Mouse (Mus musculus) heart, adult 2 months (tissue): ENCODE measurements around the gene Adat3. TPM values are rescaled to one million over a fixed set of nuclear protein-coding genes. Genes with fewer than 3 reads are reported as not detected.

Experiments used
- DNase-seq, 2 experiments: peaks; one replicate each; pipeline ENCODE4 v3.0.0; 2021
- H3K27ac ChIP-seq: fragments of 200-600 bp; 2 replicates; pipeline ENCODE4 v1.8.1; 2022
- H3K27me3 ChIP-seq: fragments of 200-500 bp; 2 replicates; pipeline ENCODE4 v1.6.1; 2012; ENCODE audit warnings: mild to moderate bottlenecking, low read length, inconsistent platforms, mixed read lengths; ENCODE audit not compliant: control insufficient read depth, insufficient read depth
- H3K36me3 ChIP-seq: fragments of 200-500 bp; 2 replicates; pipeline ENCODE4 v1.6.1; 2012; ENCODE audit warnings: low read length, inconsistent platforms; ENCODE audit not compliant: control insufficient read depth, insufficient read depth
- H3K4me1 ChIP-seq: fragments of 200-500 bp; 2 replicates; pipeline ENCODE4 v1.6.1; 2011; ENCODE audit warnings: low read length; ENCODE audit not compliant: control insufficient read depth, insufficient read depth
- H3K4me3 ChIP-seq: fragments of 200-600 bp; 2 replicates; pipeline ENCODE4 v1.8.1; 2022
- H3K79me2 ChIP-seq: fragments of 200-500 bp; replicated peaks from 2 replicates; pipeline ENCODE4 v1.6.1; 2012; ENCODE audit warnings: mild to moderate bottlenecking, inconsistent platforms, low read length, moderate library complexity, mixed read lengths; ENCODE audit not compliant: control insufficient read depth, insufficient read depth
- H3K9ac ChIP-seq: fragments of 200-500 bp; 2 replicates; pipeline ENCODE4 v1.6.1; 2012; ENCODE audit warnings: low read depth, mild to moderate bottlenecking, control low read depth, inconsistent platforms, low read length, mixed read lengths
- CTCF ChIP-seq: fragments of 200-600 bp; IDR thresholded peaks from 2 replicates; pipeline ENCODE4 v1.8.1; 2022; ENCODE audit warnings: antibody characterized with exemption, mild to moderate bottlenecking, moderate library complexity
- EP300 ChIP-seq: fragments of 200-500 bp; IDR thresholded peaks from 2 replicates; pipeline ENCODE4 v1.6.1; 2011; ENCODE audit warnings: low read depth, low read length, control low read depth; ENCODE audit not compliant: insufficient read depth
- POLR2A ChIP-seq: fragments of 200-500 bp; IDR thresholded peaks from 2 replicates; pipeline ENCODE4 v1.6.1; 2011; ENCODE audit warnings: mild to moderate bottlenecking, low read depth, low read length, control low read depth; ENCODE audit not compliant: insufficient read depth
- WGBS: fragments of 180-500 bp; shearing (Covaris S2); methylation state at CpG from one replicate; pipeline ENCODE4 v1.1.7; 2018; 5-methylcytosine and 5-hydroxymethylcytosine counted together
- intact Hi-C: fragments of 180-260 bp; cut with DNase I; formaldehyde crosslinking; loops from one replicate; pipeline ENCODE4 v1.15.1; 2025
- polyA plus RNA-seq: library from polyadenylated mRNA; depleted of rRNA; stranded (reverse); fragments of >200 nt; gene quantifications from 2 replicates; pipeline ENCODE4 v1.2.3, GENCODE M21; 2012
- total RNA-seq, 2 experiments: library from RNA; stranded (reverse); gene quantifications; 2 replicates each; pipeline ENCODE4 v1.2.3; 2021

Adat3 gene
- total and polyA plus RNA-seq, 3 experiments, result 0.60 to 2.5 (median 1.1) TPM

DNA sequence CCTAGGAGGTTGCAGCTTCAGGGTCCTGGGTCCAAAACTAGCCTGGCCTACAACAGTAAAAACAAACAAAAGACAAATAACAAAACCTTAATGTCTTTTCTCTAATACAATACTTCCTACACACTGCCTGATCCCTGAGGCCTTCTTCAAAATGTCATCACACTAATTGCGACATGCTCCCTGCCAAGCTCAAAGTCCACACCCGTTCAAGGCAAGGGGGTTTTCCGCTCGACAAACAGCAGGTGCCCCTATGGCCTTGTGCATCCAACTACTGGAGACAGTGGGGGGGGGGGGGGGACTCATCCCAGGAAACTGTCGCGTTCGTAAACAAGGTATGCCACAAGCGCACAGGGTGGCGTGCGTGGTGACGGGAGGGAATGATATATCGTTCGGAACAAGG is 42.1 kb upstream of the Adat3 start:
- H3K27me3 ChIP-seq, result no peaks in the 10 kb centered on the region
- peaks cover 25% of the 10 kb centered on the region for H3K79me2 ChIP-seq
- intact Hi-C loops, result loop anchor here (1.0 kb wide), 1 partner anchor 114 kb away; no protein-coding TSS in a partner anchor
- peaks cover 20% of the 10 kb centered on the region for H3K4me1 ChIP-seq
- H3K36me3 ChIP-seq, result peaks cover 5% of the 10 kb centered on the region; the same call in 1 of the 2 replicates
- H3K27ac ChIP-seq, result peak overlapping the region; percentile 99
- H3K4me3 ChIP-seq, result peak overlapping the region; percentile 97
- peak overlapping the region; percentile 98 for H3K9ac ChIP-seq
- WGBS, result 1% methylated on average over 13 of the region's 13 CpGs
- TF ChIP-seq EP300 (no peak), POLR2A (no peak), CTCF (no peak)
- DNase-seq, result no peak

DNA sequence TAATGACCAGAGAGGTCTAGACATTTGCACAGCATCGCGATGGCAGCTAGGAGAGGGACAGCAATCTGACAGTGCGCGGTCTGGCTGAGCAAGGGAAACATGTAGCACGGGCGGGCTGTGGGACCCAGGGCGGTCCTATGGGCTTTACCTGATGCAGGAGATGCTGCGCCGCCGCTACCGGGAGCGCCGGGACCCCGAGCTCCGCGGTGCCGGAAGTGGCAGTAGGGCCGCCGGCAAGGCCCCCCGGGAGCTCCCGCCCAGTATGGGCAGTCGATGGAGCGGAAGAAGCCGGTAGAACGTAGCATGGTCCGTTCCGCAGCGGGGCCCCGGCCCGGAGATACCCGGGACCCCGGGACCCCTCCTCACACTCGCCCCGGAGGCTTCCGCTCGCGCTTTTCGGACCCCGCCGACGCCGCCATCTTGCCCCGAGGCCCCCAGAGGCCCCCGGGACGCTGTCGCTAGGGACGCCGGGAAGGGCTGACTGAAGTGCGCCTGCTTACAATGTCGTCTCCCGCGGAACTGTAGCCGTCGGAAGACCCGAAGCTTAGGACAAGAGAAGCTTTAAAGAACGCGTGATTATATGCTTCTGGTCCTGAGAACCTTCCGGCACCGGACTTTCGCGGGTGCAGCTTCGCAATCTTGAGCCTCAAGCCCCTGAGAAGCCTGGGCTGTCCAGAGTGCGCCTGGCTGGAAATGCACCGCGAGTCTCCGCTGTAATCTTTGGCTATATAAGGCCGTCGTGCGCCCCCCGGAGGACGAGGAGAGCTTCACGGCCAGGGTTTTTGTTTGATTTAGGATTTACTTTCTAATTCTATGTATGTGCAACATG is 41.4 kb upstream of the Adat3 start, which contains the start of gene Rexo1:
TSS of gene Rexo1 (minus strand) at position 445 of the 829 bp plus-strand sequence.
- intact Hi-C loops, result loop anchor here (1.0 kb wide), 1 partner anchor 115 kb away; no protein-coding TSS in a partner anchor
- Histone ChIP-seq H3K9ac (peak within 1 kb of the TSS; percentile 98), H3K4me1 (peaks cover 20% of the 10 kb centered on the region)

GRCm38 (mm10) chr10:80566375-80567092 is 36.1 kb upstream of the Adat3 start:
- TF ChIP-seq CTCF, result no peak; the same call in 1 of the 2 replicates
- peak; percentile 73; the same call in 1 of the 2 replicates for TF ChIP-seq EP300
- no peak for TF ChIP-seq POLR2A
- Histone ChIP-seq H3K27me3 (no peaks in the 10 kb centered on the region), H3K4me1 (no peaks in the 10 kb centered on the region), H3K79me2 (no peaks in the 10 kb centered on the region), H3K27ac (no peak overlapping the region), H3K9ac (no peak overlapping the region), H3K4me3 (no peak overlapping the region), H3K36me3 (no peaks in the 10 kb centered on the region)
- intact Hi-C loops, result loop anchor here (1.0 kb wide), 1 partner anchor 122 kb away; no protein-coding TSS in a partner anchor
- peak; percentile 80 to 92 for DNase-seq
- 34% methylated on average over 17 of the region's 17 CpGs for WGBS

More for the DNA sequence above, 41.4 kb upstream of the Adat3 start, which contains the start of gene Rexo1:
- peak within 1 kb of the TSS; percentile 97 for H3K4me3 ChIP-seq
- H3K79me2 ChIP-seq, result peaks cover 24% of the 10 kb centered on the region
- 1% methylated on average over 72 of the region's 72 CpGs for WGBS
- TF ChIP-seq EP300 (peak; percentile 72), CTCF (peak; percentile 94), POLR2A (peak; percentile 35; the same call in 1 of the 2 replicates)
- H3K27ac ChIP-seq, result peak within 1 kb of the TSS; percentile 99
- H3K27me3 ChIP-seq, result no peaks in the 10 kb centered on the region
- DNase-seq, result peak; percentile 94 to 95
- H3K36me3 ChIP-seq, result peaks cover 5% of the 10 kb centered on the region; the same call in 1 of the 2 replicates

GRCm38 (mm10) chr10:80568876-80569275 is 33.8 kb upstream of the Adat3 start:
- Histone ChIP-seq H3K79me2 (no peaks in the 10 kb centered on the region), H3K9ac (no peak overlapping the region), H3K4me3 (no peak overlapping the region), H3K27ac (no peak overlapping the region), H3K36me3 (no peaks in the 10 kb centered on the region), H3K4me1 (0 out of 2 replicates have a peak, but pooled peaks cover 2% of the 10 kb centered on the region), H3K27me3 (no peaks in the 10 kb centered on the region)
- intact Hi-C loops, result no loop called here
- TF ChIP-seq POLR2A, result no peak
- TF ChIP-seq EP300, result no peak
- TF ChIP-seq CTCF, result no peak
- DNase-seq, result no peak
- WGBS, result 97% methylated on average over 29 of the region's 29 CpGs

- H3K4me1 ChIP-seq, result 0 out of 2 replicates have a peak, but pooled peaks cover 2% of the 10 kb centered on the region
- 28% methylated on average over 10 of the region's 10 CpGs for WGBS
- H3K9ac ChIP-seq, result no peak overlapping the region
- no peak overlapping the region for H3K4me3 ChIP-seq
- H3K79me2 ChIP-seq, result no peaks in the 10 kb centered on the region
- no peaks in the 10 kb centered on the region for H3K27me3 ChIP-seq
- H3K27ac ChIP-seq, result no peak overlapping the region
- no peak for TF ChIP-seq CTCF
- TF ChIP-seq EP300, result no peak
- TF ChIP-seq POLR2A, result no peak
- H3K36me3 ChIP-seq, result no peaks in the 10 kb centered on the region
- DNase-seq, result peak; percentile 67 to 78
- intact Hi-C loops, result no loop called here
These were observed 33.0 kb upstream of the Adat3 start for GRCm38 (mm10) chr10:80569664-80570066.

GRCm38 (mm10) chr10:80570419-80570818 is 32.3 kb upstream of the Adat3 start:
- Histone ChIP-seq H3K79me2 (no peaks in the 10 kb centered on the region), H3K36me3 (no peaks in the 10 kb centered on the region), H3K9ac (no peak overlapping the region), H3K27me3 (no peaks in the 10 kb centered on the region), H3K27ac (no peak overlapping the region), H3K4me1 (0 out of 2 replicates have a peak, but pooled peaks cover 2% of the 10 kb centered on the region), H3K4me3 (no peak overlapping the region)
- intact Hi-C loops, result no loop called here
- DNase-seq, result no peak
- WGBS, result 83% methylated on average over 10 of the region's 10 CpGs
- TF ChIP-seq EP300 (no peak), POLR2A (no peak), CTCF (no peak)
